Mouse (Mus musculus) lung, postnatal 0 days (tissue): ENCODE results near the gene Cuedc1.

ENCODE experiments used
- CTCF ChIP-seq: IDR thresholded peaks from 2 replicates; pipeline ENCODE4 v1.5.1; 2016; ENCODE audit warnings: antibody characterized with exemption, mild to moderate bottlenecking
- EP300 ChIP-seq: IDR thresholded peaks from 2 replicates; pipeline ENCODE4 v1.6.1; 2016; ENCODE audit warnings: antibody characterized with exemption, mild to moderate bottlenecking, control low read depth

DNA sequence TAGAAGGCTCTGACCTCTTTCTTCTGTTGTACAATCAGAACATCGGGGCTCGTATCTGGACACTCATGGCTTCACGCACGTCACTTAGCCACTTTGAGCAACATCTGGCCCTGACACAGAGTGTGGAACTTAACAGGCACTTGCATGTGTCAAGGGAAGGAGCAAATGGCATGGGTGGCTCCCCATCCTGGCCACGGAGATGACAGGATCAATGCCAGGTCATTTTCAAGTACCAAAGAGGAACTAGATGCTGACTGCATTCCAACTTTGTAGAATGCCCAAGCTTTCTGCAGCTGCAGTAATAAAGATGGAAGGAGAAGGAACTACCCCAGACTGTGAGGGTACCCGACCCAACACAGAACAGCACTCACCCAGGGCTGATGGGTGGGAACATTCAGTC lies 120.3 kb downstream of the Cuedc1 start:
- no peak for TF ChIP-seq CTCF
- no peak for TF ChIP-seq EP300
